Mouse (Mus musculus): Measurements from ENCODE around the gene Armc2. TPM values are rescaled to one million over a fixed set of nuclear protein-coding genes. Genes with fewer than 3 reads are reported as not detected.

Gene Armc2
- total and polyA plus RNA-seq, 2 experiments from 2014 or later, result 9.1 to 11.7 TPM

GRCm38 (mm10) chr10:41879675-41880074 lies 138.6 kb downstream of the Armc2 start:
- Histone ChIP-seq H3K4me3 (ENCODE audit: low read length) (no peak overlapping the region), H3K27ac (no peak overlapping the region), H3K4me2 (ENCODE audit: low read depth, low read length) (no peak overlapping the region), H3K9ac (replicated peaks; ENCODE audit: low read length) (no peak overlapping the region), H3K36me3 (ENCODE audit: insufficient read depth, low read length) (no peaks in the 10 kb centered on the region), H3K4me1 (ENCODE audit: insufficient read depth, low read length) (0 out of 2 replicates have a peak, but pooled peaks cover 3% of the 10 kb centered on the region), H3K27me3 (ENCODE audit: insufficient read depth, low read length) (no peaks in the 10 kb centered on the region), H3K9me3 (ENCODE audit: low read length) (no peaks in the 10 kb centered on the region)
- DNase-seq (ENCODE audit: low spot score) (no peak), ATAC-seq (no peak)
- 69% methylated on average over 1 of the region's 1 CpGs for WGBS
- no peak for TF ChIP-seq CTCF (IDR thresholded peaks at IDR 0.05; ENCODE audit: low read depth)

- H3K36me3 ChIP-seq (ENCODE audit: insufficient read depth, low read length), result no peaks in the 10 kb centered on the region
- H3K4me2 ChIP-seq (ENCODE audit: low read depth, low read length), result no peak overlapping the region
- H3K27ac ChIP-seq, result no peak overlapping the region
- H3K4me1 ChIP-seq (ENCODE audit: insufficient read depth, low read length), result 0 out of 2 replicates have a peak, but pooled peaks cover 3% of the 10 kb centered on the region
- H3K27me3 ChIP-seq (ENCODE audit: insufficient read depth, low read length), result no peaks in the 10 kb centered on the region
- no peak overlapping the region for H3K9ac ChIP-seq (replicated peaks; ENCODE audit: low read length)
- DNase-seq (ENCODE audit: low spot score) (no peak), ATAC-seq (no peak)
- WGBS, result 86% methylated on average over 11 of the region's 11 CpGs
- no peaks in the 10 kb centered on the region for H3K9me3 ChIP-seq (ENCODE audit: low read length)
- no peak overlapping the region for H3K4me3 ChIP-seq (ENCODE audit: low read length)
- TF ChIP-seq CTCF (IDR thresholded peaks at IDR 0.05; ENCODE audit: low read depth), result no peak
These were observed 139.9 kb downstream of the Armc2 start for GRCm38 (mm10) chr10:41878344-41878743.

- ATAC-seq (no peak), DNase-seq (ENCODE audit: low spot score) (no peak)
- TF ChIP-seq CTCF (IDR thresholded peaks at IDR 0.05; ENCODE audit: low read depth), result no peak
- H3K4me3 ChIP-seq (ENCODE audit: low read length), result no peak overlapping the region
- H3K27ac ChIP-seq, result no peak overlapping the region
- no peak overlapping the region for H3K9ac ChIP-seq (replicated peaks; ENCODE audit: low read length)
- H3K36me3 ChIP-seq (ENCODE audit: insufficient read depth, low read length), result no peaks in the 10 kb centered on the region
- no peaks in the 10 kb centered on the region for H3K27me3 ChIP-seq (ENCODE audit: insufficient read depth, low read length)
- no peak overlapping the region for H3K4me2 ChIP-seq (ENCODE audit: low read depth, low read length)
- H3K4me1 ChIP-seq (ENCODE audit: insufficient read depth, low read length), result 0 out of 2 replicates have a peak, but pooled peaks cover 3% of the 10 kb centered on the region
- H3K9me3 ChIP-seq (ENCODE audit: low read length), result no peaks in the 10 kb centered on the region
These were observed 142.6 kb downstream of the Armc2 start for GRCm38 (mm10) chr10:41875624-41876023.

- TF ChIP-seq CTCF (IDR thresholded peaks at IDR 0.05; ENCODE audit: low read depth), result no peak
These were observed 146.7 kb downstream of the Armc2 start for GRCm38 (mm10) chr10:41871564-41871963.

GRCm38 (mm10) chr10:41870101-41870500 lies 148.1 kb downstream of the Armc2 start:
- Histone ChIP-seq H3K9me3 (ENCODE audit: low read length) (no peaks in the 10 kb centered on the region), H3K27ac (no peak overlapping the region), H3K4me2 (ENCODE audit: low read depth, low read length) (no peak overlapping the region), H3K9ac (replicated peaks; ENCODE audit: low read length) (no peak overlapping the region), H3K27me3 (ENCODE audit: insufficient read depth, low read length) (no peaks in the 10 kb centered on the region), H3K4me3 (ENCODE audit: low read length) (no peak overlapping the region), H3K36me3 (ENCODE audit: insufficient read depth, low read length) (no peaks in the 10 kb centered on the region), H3K4me1 (ENCODE audit: insufficient read depth, low read length) (0 out of 2 replicates have a peak, but pooled peaks cover 3% of the 10 kb centered on the region)
- ATAC-seq (no peak), DNase-seq (ENCODE audit: low spot score) (no peak)
- no peak for TF ChIP-seq CTCF (IDR thresholded peaks at IDR 0.05; ENCODE audit: low read depth)
- WGBS, result 52% methylated on average over 2 of the region's 2 CpGs

More at GRCm38 (mm10) chr10:41871564-41871963, 146.7 kb downstream of the Armc2 start:
- Histone ChIP-seq H3K36me3 (ENCODE audit: insufficient read depth, low read length) (no peaks in the 10 kb centered on the region), H3K4me2 (ENCODE audit: low read depth, low read length) (no peak overlapping the region), H3K4me3 (ENCODE audit: low read length) (no peak overlapping the region), H3K9ac (replicated peaks; ENCODE audit: low read length) (no peak overlapping the region), H3K27me3 (ENCODE audit: insufficient read depth, low read length) (no peaks in the 10 kb centered on the region), H3K9me3 (ENCODE audit: low read length) (no peaks in the 10 kb centered on the region), H3K27ac (no peak overlapping the region), H3K4me1 (ENCODE audit: insufficient read depth, low read length) (0 out of 2 replicates have a peak, but pooled peaks cover 3% of the 10 kb centered on the region)
- ATAC-seq (no peak), DNase-seq (ENCODE audit: low spot score) (no peak)
- 59% methylated on average over 2 of the region's 2 CpGs for WGBS

- no peak overlapping the region for H3K9ac ChIP-seq (replicated peaks; ENCODE audit: low read length)
- ATAC-seq, result no peak
- no peak overlapping the region for H3K27ac ChIP-seq
- 88% methylated on average over 5 of the region's 5 CpGs for WGBS
- H3K9me3 ChIP-seq (ENCODE audit: low read length), result no peaks in the 10 kb centered on the region
- H3K4me2 ChIP-seq (ENCODE audit: low read depth, low read length), result no peak overlapping the region
- H3K4me1 ChIP-seq (ENCODE audit: insufficient read depth, low read length), result 0 out of 2 replicates have a peak, but pooled peaks cover 3% of the 10 kb centered on the region
- no peak overlapping the region for H3K4me3 ChIP-seq (ENCODE audit: low read length)
- no peak for TF ChIP-seq CTCF (IDR thresholded peaks at IDR 0.05; ENCODE audit: low read depth)
- no peaks in the 10 kb centered on the region for H3K36me3 ChIP-seq (ENCODE audit: insufficient read depth, low read length)
- H3K27me3 ChIP-seq (ENCODE audit: insufficient read depth, low read length), result no peaks in the 10 kb centered on the region
- no peak for DNase-seq (ENCODE audit: low spot score)
These were observed 150.3 kb downstream of the Armc2 start for GRCm38 (mm10) chr10:41867956-41868355.

- Histone ChIP-seq H3K4me1 (ENCODE audit: insufficient read depth, low read length) (0 out of 2 replicates have a peak, but pooled peaks cover 2% of the 10 kb centered on the region), H3K9ac (replicated peaks; ENCODE audit: low read length) (no peak overlapping the region), H3K27ac (peak overlapping the region; percentile 7; the same call in 1 of the 2 replicates), H3K27me3 (ENCODE audit: insufficient read depth, low read length) (no peaks in the 10 kb centered on the region), H3K36me3 (ENCODE audit: insufficient read depth, low read length) (no peaks in the 10 kb centered on the region), H3K9me3 (ENCODE audit: low read length) (no peaks in the 10 kb centered on the region), H3K4me2 (ENCODE audit: low read depth, low read length) (no peak overlapping the region), H3K4me3 (ENCODE audit: low read length) (no peak overlapping the region)
- TF ChIP-seq CTCF (IDR thresholded peaks at IDR 0.05; ENCODE audit: low read depth), result no peak
- no peak for DNase-seq (ENCODE audit: low spot score)
- ATAC-seq, result no peak
These were observed 151.4 kb downstream of the Armc2 start for GRCm38 (mm10) chr10:41866838-41867154.

Data from hindbrain, postnatal 0 days (tissue).